Comparison of ENCODE assay signal across 14 mouse cellular contexts in genomic region chr6:125051237-125051636, GRCm38 (mm10). TPM values are rescaled to one million over a fixed set of nuclear protein-coding genes. Genes with fewer than 3 reads are reported as not detected.
DNase-seq lines count a peak whose midpoint lies in the region; ATAC-seq and TF ChIP-seq lines count a peak whose summit lies in the region.
"Had no signal": no experiment of that assay in that cellular context is flagged by ENCODE, and none has a peak within 500 bp of the region (broad histone marks: within the 10 kb centered on the region; RNA-seq: fewer than 3 reads in every experiment).

No protein-coding gene starts in this region.

- no peaks in the 10 kb centered on the region for H3K9me3 ChIP-seq in kidney, postnatal 0 days (replicated peaks; ENCODE audit: low read length)
- H3K9me3 ChIP-seq in ES-Bruce4 (replicated peaks; ENCODE audit: control insufficient read depth, insufficient read depth, low read length, poor library complexity, severe bottlenecking), result no peaks in the 10 kb centered on the region
- H3K9me3 ChIP-seq: forebrain, embryonic 10.5 days; limb, embryonic 12.5 days; midbrain, embryonic 15.5 days had no signal

- no peak for ATAC-seq in kidney, postnatal 0 days (replicated peaks; ENCODE audit: low FRiP score, low read depth)
- peak; percentile 63 for ATAC-seq in megakaryocyte progenitor cell, adult 5-6 weeks (replicated peaks; ENCODE audit: poor library complexity)
- no peak for ATAC-seq in cerebellum, adult (ENCODE audit: insufficient number of reproducible peaks, low FRiP score, low TSS enrichment)
- ATAC-seq: midbrain, embryonic 15.5 days had no signal

- H3K4me1 ChIP-seq in kidney, postnatal 0 days (replicated peaks; ENCODE audit: insufficient read depth, low read length), result no peaks in the 10 kb centered on the region
- H3K4me1 ChIP-seq in ES-Bruce4 (ENCODE audit: control insufficient read depth, insufficient read depth, low read length), result no peaks in the 10 kb centered on the region
- H3K4me1 ChIP-seq: limb, embryonic 12.5 days had no signal

- no peak overlapping the region for H3K9ac ChIP-seq in kidney, postnatal 0 days (ENCODE audit: low read depth, low read length)
- H3K9ac ChIP-seq in ES-Bruce4 (ENCODE audit: low read depth, poor library complexity, severe bottlenecking), result no peak overlapping the region
- H3K9ac ChIP-seq: limb, embryonic 12.5 days; midbrain, embryonic 15.5 days had no signal

- H3K36me3 ChIP-seq in kidney, postnatal 0 days (ENCODE audit: insufficient read depth, low read length), result peaks cover 39% of the 10 kb centered on the region
- H3K36me3 ChIP-seq in ES-Bruce4 (ENCODE audit: control insufficient read depth, insufficient read depth, low read length, poor library complexity, severe bottlenecking), result peaks cover 3% of the 10 kb centered on the region; the same call in 1 of the 2 replicates

- peak; percentile 47 for TF ChIP-seq CTCF in kidney, postnatal 0 days (IDR thresholded peaks at IDR 0.05; ENCODE audit: low read depth)
- TF ChIP-seq CTCF in ES-Bruce4 (IDR thresholded peaks at IDR 0.05; ENCODE audit: low read depth, low read length), result peak; percentile 67

- H3K27me3 ChIP-seq in kidney, postnatal 0 days (ENCODE audit: insufficient read depth, low read length), result no peaks in the 10 kb centered on the region
- H3K27me3 ChIP-seq in ES-Bruce4 (ENCODE audit: control insufficient read depth, insufficient read depth, low read length, poor library complexity, severe bottlenecking), result no peaks in the 10 kb centered on the region
- H3K27me3 ChIP-seq: limb, embryonic 12.5 days; midbrain, embryonic 15.5 days had no signal

- no peak for DNase-seq in kidney, postnatal 0 days (ENCODE audit: low spot score)
- no peak for DNase-seq in kidney, adult 11 months
- DNase-seq in 3T3-L1 (ENCODE audit: low read depth, low spot score), result peak; percentile 51
- DNase-seq in ovary, adult 18-20 months (ENCODE audit: low spot score), result no peak
- DNase-seq in right cerebral cortex, postnatal 4 days, result no peak
- DNase-seq: cerebellum, postnatal 25 days; kidney, adult 18-20 months; right cerebral cortex, adult 18-20 months had no signal

- no peak overlapping the region for H3K27ac ChIP-seq in kidney, postnatal 0 days
- no peak overlapping the region for H3K27ac ChIP-seq in ES-Bruce4 (ENCODE audit: insufficient read depth, low read length)
- H3K27ac ChIP-seq: forebrain, embryonic 10.5 days; limb, embryonic 12.5 days; midbrain, embryonic 15.5 days had no signal

- no peak for TF ChIP-seq POLR2A in ES-Bruce4 (IDR thresholded peaks at IDR 0.05; ENCODE audit: insufficient read depth, low read length)

- TF ChIP-seq EP300 in ES-Bruce4 (IDR thresholded peaks at IDR 0.05; ENCODE audit: insufficient read depth, low read depth, low read length), result no peak

- WGBS in kidney, postnatal 0 days, result 69% methylated on average over 5 of the region's 5 CpGs

- no peak overlapping the region for H3K4me3 ChIP-seq in kidney, postnatal 0 days (replicated peaks; ENCODE audit: low read depth, low read length)
- peak overlapping the region; percentile 8 for H3K4me3 ChIP-seq in ES-Bruce4 (ENCODE audit: low read depth, low read length)
- H3K4me3 ChIP-seq: forebrain, embryonic 10.5 days; limb, embryonic 12.5 days; midbrain, embryonic 15.5 days had no signal

- H3K4me2 ChIP-seq in kidney, postnatal 0 days (ENCODE audit: low read length), result no peak overlapping the region
- H3K4me2 ChIP-seq: limb, embryonic 12.5 days; midbrain, embryonic 15.5 days had no signal

RNA-seq across cellular contexts. Expression of gene Acrbp, which starts 1.7 kb away (rescaled TPM):
- 4.2 and 4.5 TPM in 2 replicates for polyA plus RNA-seq in kidney, postnatal 0 days (2015; fragmentation: Nextera tagmentation; extraction: Ambion mirVana)
- polyA plus RNA-seq in ES-Bruce4 (2011; ENCODE audit: insufficient read depth, insufficient read length, low read depth, missing spikeins), result 25.3 and 25.7 TPM in 2 replicates
- 8.1 and 9.5 TPM in 2 replicates for total RNA-seq in megakaryocyte progenitor cell, adult 5-6 weeks (2015)
- total RNA-seq in megakaryocyte progenitor cell, adult 5-6 weeks (2017), result 3.6 and 5.8 TPM in 2 replicates

RNA-seq across cellular contexts. Expression of gene Ing4, which starts 11.7 kb away (rescaled TPM):
- polyA plus RNA-seq in kidney, postnatal 0 days (2015; fragmentation: Nextera tagmentation; extraction: Ambion mirVana), result 118 and 119 TPM in 2 replicates
- polyA plus RNA-seq in ES-Bruce4 (2011; ENCODE audit: insufficient read depth, insufficient read length, low read depth, missing spikeins), result 44.0 and 54.7 TPM in 2 replicates
- 22.8 and 25.2 TPM in 2 replicates for total RNA-seq in megakaryocyte progenitor cell, adult 5-6 weeks (2015)
- 44.4 and 49.8 TPM in 2 replicates for total RNA-seq in megakaryocyte progenitor cell, adult 5-6 weeks (2017)

RNA-seq across cellular contexts. Expression of gene Lpar5, which starts 16.5 kb away (rescaled TPM):
- 0.29 and 0.30 TPM in 2 replicates for polyA plus RNA-seq in kidney, postnatal 0 days (2015; fragmentation: Nextera tagmentation; extraction: Ambion mirVana)
- polyA plus RNA-seq in ES-Bruce4 (2011; ENCODE audit: insufficient read depth, insufficient read length, low read depth, missing spikeins), result 2.5 and 3.7 TPM in 2 replicates
- 6.7 and 10.6 TPM in 2 replicates for total RNA-seq in megakaryocyte progenitor cell, adult 5-6 weeks (2015)
- 3.5 and 6.7 TPM in 2 replicates for total RNA-seq in megakaryocyte progenitor cell, adult 5-6 weeks (2017)

RNA-seq across cellular contexts. Expression of gene Zfp384, which starts 42.3 kb away (rescaled TPM):
- 11.3 and 11.4 TPM in 2 replicates for polyA plus RNA-seq in kidney, postnatal 0 days (2015; fragmentation: Nextera tagmentation; extraction: Ambion mirVana)
- polyA plus RNA-seq in ES-Bruce4 (2011; ENCODE audit: insufficient read depth, insufficient read length, low read depth, missing spikeins), result 32.4 and 33.8 TPM in 2 replicates
- total RNA-seq in megakaryocyte progenitor cell, adult 5-6 weeks (2015), result 67.9 and 69.9 TPM in 2 replicates
- total RNA-seq in megakaryocyte progenitor cell, adult 5-6 weeks (2017), result 26.2 and 29.3 TPM in 2 replicates

RNA-seq across cellular contexts. Expression of gene Chd4, which starts 44.5 kb away (rescaled TPM):
- 60.7 and 64.2 TPM in 2 replicates for polyA plus RNA-seq in kidney, postnatal 0 days (2015; fragmentation: Nextera tagmentation; extraction: Ambion mirVana)
- 307 and 317 TPM in 2 replicates for polyA plus RNA-seq in ES-Bruce4 (2011; ENCODE audit: insufficient read depth, insufficient read length, low read depth, missing spikeins)
- 85.7 and 91.6 TPM in 2 replicates for total RNA-seq in megakaryocyte progenitor cell, adult 5-6 weeks (2015)
- 299 and 375 TPM in 2 replicates for total RNA-seq in megakaryocyte progenitor cell, adult 5-6 weeks (2017)
